Mouse (Mus musculus) heart, adult 2 months (tissue): ENCODE data around the gene Polr3h.

ENCODE experiments used
- CTCF ChIP-seq: fragments of 200-600 bp; IDR thresholded peaks from 2 replicates; pipeline ENCODE4 v1.8.1; 2022; ENCODE audit warnings: antibody characterized with exemption, mild to moderate bottlenecking, moderate library complexity
- EP300 ChIP-seq: fragments of 200-500 bp; IDR thresholded peaks from 2 replicates; pipeline ENCODE4 v1.6.1; 2011; ENCODE audit warnings: low read depth, low read length, control low read depth; ENCODE audit not compliant: insufficient read depth
- POLR2A ChIP-seq: fragments of 200-500 bp; IDR thresholded peaks from 2 replicates; pipeline ENCODE4 v1.6.1; 2011; ENCODE audit warnings: mild to moderate bottlenecking, low read depth, low read length, control low read depth; ENCODE audit not compliant: insufficient read depth

- TF ChIP-seq POLR2A (no peak), EP300 (0 out of 2 replicates have a peak, but pooled peaks have one; percentile 4), CTCF (no peak)
These were observed 78.9 kb downstream of the Polr3h start for GRCm38 (mm10) chr15:81847161-81847560.
